Mouse (Mus musculus): ENCODE measurements around the gene Inpp5f.
A peak's percentile ranks its signal among the peaks of the same experiment; 100 is the strongest.
"Not testable (repeated sequence)": the region's sequence is repeated elsewhere in the genome, so short reads cannot be mapped to it uniquely, and the experiment has no call there.

Gene Inpp5f

GRCm38 (mm10) chr7:128656970-128657369 is 45.8 kb downstream of the Inpp5f start:
- DNase-seq (ENCODE audit: low read depth, low spot score) = no peak

- no peak for DNase-seq (ENCODE audit: low read depth, low spot score)
These were observed 52.8 kb downstream of the Inpp5f start for GRCm38 (mm10) chr7:128663906-128664305.

GRCm38 (mm10) chr7:128664861-128665377 is 53.8 kb downstream of the Inpp5f start:
- no peak for DNase-seq (ENCODE audit: low read depth, low spot score)

- no peak for DNase-seq (ENCODE audit: low read depth, low spot score)
These were observed 56.7 kb downstream of the Inpp5f start for GRCm38 (mm10) chr7:128667788-128668187.

GRCm38 (mm10) chr7:128668831-128669230 is 57.7 kb downstream of the Inpp5f start:
- no peak for DNase-seq (ENCODE audit: low read depth, low spot score)

GRCm38 (mm10) chr7:128671952-128672351 is 60.8 kb downstream of the Inpp5f start:
- peak; percentile 9 for DNase-seq (ENCODE audit: low read depth, low spot score)

GRCm38 (mm10) chr7:128672408-128673010 is 61.4 kb downstream of the Inpp5f start:
- no peak for DNase-seq (ENCODE audit: low read depth, low spot score)

GRCm38 (mm10) chr7:128678546-128678945 is 67.4 kb downstream of the Inpp5f start:
- no peak for DNase-seq (ENCODE audit: low read depth, low spot score)

- DNase-seq (ENCODE audit: low read depth, low spot score) = peak; percentile 80
These were observed 76.9 kb downstream of the Inpp5f start for GRCm38 (mm10) chr7:128687821-128688564.

- no peak for DNase-seq (ENCODE audit: low read depth, low spot score)
These were observed 78.2 kb downstream of the Inpp5f start for GRCm38 (mm10) chr7:128689347-128689746.

- peak; percentile 79 for DNase-seq (ENCODE audit: low read depth, low spot score)
These were observed 78.9 kb downstream of the Inpp5f start for GRCm38 (mm10) chr7:128690070-128690469.

GRCm38 (mm10) chr7:128690796-128691195 is 79.7 kb downstream of the Inpp5f start:
- peak; percentile 31 for DNase-seq (ENCODE audit: low read depth, low spot score)

GRCm38 (mm10) chr7:128692163-128692562 is 81.0 kb downstream of the Inpp5f start:
- DNase-seq (ENCODE audit: low read depth, low spot score) = no peak

GRCm38 (mm10) chr7:128694848-128695247 is 83.7 kb downstream of the Inpp5f start:
- DNase-seq (ENCODE audit: low read depth, low spot score) = no peak

- not testable (repeated sequence) for DNase-seq (ENCODE audit: low read depth, low spot score)
These were observed 88.8 kb downstream of the Inpp5f start for GRCm38 (mm10) chr7:128699959-128700358.

GRCm38 (mm10) chr7:128705735-128706134 is 94.6 kb downstream of the Inpp5f start:
- peak; percentile 60 for DNase-seq (ENCODE audit: low read depth, low spot score)

GRCm38 (mm10) chr7:128717991-128718390 is 106.9 kb downstream of the Inpp5f start:
- no peak for DNase-seq (ENCODE audit: low read depth, low spot score)

- DNase-seq (ENCODE audit: low read depth, low spot score) = peak; percentile 80
These were observed 113.6 kb downstream of the Inpp5f start for GRCm38 (mm10) chr7:128724761-128725160.

GRCm38 (mm10) chr7:128725189-128725588 is 114.1 kb downstream of the Inpp5f start:
- no peak for DNase-seq (ENCODE audit: low read depth, low spot score)

GRCm38 (mm10) chr7:128726999-128727398 is 115.9 kb downstream of the Inpp5f start:
- DNase-seq (ENCODE audit: low read depth, low spot score) = no peak

GRCm38 (mm10) chr7:128727701-128728100 is 116.6 kb downstream of the Inpp5f start:
- DNase-seq (ENCODE audit: low read depth, low spot score) = no peak

- peak; percentile 11 for DNase-seq (ENCODE audit: low read depth, low spot score)
These were observed 117.6 kb downstream of the Inpp5f start for GRCm38 (mm10) chr7:128728738-128729137.

- DNase-seq (ENCODE audit: low read depth, low spot score) = no peak
These were observed 120.5 kb downstream of the Inpp5f start for GRCm38 (mm10) chr7:128731585-128731984.

Data from CD4-positive helper T cell, adult 2 months (primary cell).